Mouse (Mus musculus): Measurements from ENCODE around the gene Gper1.
"Not testable (repeated sequence)": the region's sequence is repeated elsewhere in the genome, so short reads cannot be mapped to it uniquely, and the experiment has no call there.

The Gper1 gene

GRCm38 (mm10) chr5:139390324-139391119, 32.4 kb upstream of the Gper1 start:
- DNase-seq (ENCODE audit: low spot score), result not testable (repeated sequence)

- DNase-seq (ENCODE audit: low spot score), result no peak
Observed at GRCm38 (mm10) chr5:139391309-139391990, 31.5 kb upstream of the Gper1 start.

- DNase-seq (ENCODE audit: low spot score), result no peak
Observed at GRCm38 (mm10) chr5:139392219-139393196, 30.4 kb upstream of the Gper1 start.

GRCm38 (mm10) chr5:139393197-139393588, 29.8 kb upstream of the Gper1 start:
- DNase-seq (ENCODE audit: low spot score), result no peak

- DNase-seq (ENCODE audit: low spot score), result no peak
Observed at GRCm38 (mm10) chr5:139394399-139394798, 28.6 kb upstream of the Gper1 start.

GRCm38 (mm10) chr5:139395528-139395927, 27.4 kb upstream of the Gper1 start:
- no peak for DNase-seq (ENCODE audit: low spot score)

GRCm38 (mm10) chr5:139397359-139397916, 25.5 kb upstream of the Gper1 start:
- DNase-seq (ENCODE audit: low spot score), result no peak

- peak; percentile 90 for DNase-seq (ENCODE audit: low spot score)
Observed at GRCm38 (mm10) chr5:139397959-139398753, 24.8 kb upstream of the Gper1 start.

GRCm38 (mm10) chr5:139398786-139399185, 24.2 kb upstream of the Gper1 start:
- no peak for DNase-seq (ENCODE audit: low spot score)

- DNase-seq (ENCODE audit: low spot score), result no peak
Observed at GRCm38 (mm10) chr5:139399991-139400390, 23.0 kb upstream of the Gper1 start.

- no peak for DNase-seq (ENCODE audit: low spot score)
Observed at GRCm38 (mm10) chr5:139402106-139402505, 20.8 kb upstream of the Gper1 start.

- DNase-seq (ENCODE audit: low spot score), result no peak
Observed at GRCm38 (mm10) chr5:139403692-139404260, 19.2 kb upstream of the Gper1 start.

- no peak for DNase-seq (ENCODE audit: low spot score)
Observed at GRCm38 (mm10) chr5:139404801-139405401, 18.1 kb upstream of the Gper1 start, which contains the start of gene C130050O18Rik. Gene C130050O18Rik, plus strand, starts transcription at chr5:139405280.

GRCm38 (mm10) chr5:139405478-139405877, 17.5 kb upstream of the Gper1 start:
- no peak for DNase-seq (ENCODE audit: low spot score)

GRCm38 (mm10) chr5:139405953-139406352, 17.0 kb upstream of the Gper1 start:
- DNase-seq (ENCODE audit: low spot score), result no peak

- DNase-seq (ENCODE audit: low spot score), result no peak
Observed at GRCm38 (mm10) chr5:139407121-139407885, 15.6 kb upstream of the Gper1 start.

- DNase-seq (ENCODE audit: low spot score), result no peak
Observed at GRCm38 (mm10) chr5:139408511-139408910, 14.4 kb upstream of the Gper1 start.

GRCm38 (mm10) chr5:139409412-139409811, 13.5 kb upstream of the Gper1 start:
- DNase-seq (ENCODE audit: low spot score), result peak; percentile 53

- DNase-seq (ENCODE audit: low spot score), result no peak
Observed at GRCm38 (mm10) chr5:139410056-139410455, 12.9 kb upstream of the Gper1 start.

Data from ovary, postnatal 36 days (tissue).